Mouse (Mus musculus) heart, adult 9 months (tissue): ENCODE data around the gene Pcx.
"Not testable (repeated sequence)": the region's sequence is repeated elsewhere in the genome, so short reads cannot be mapped to it uniquely, and the experiment has no call there.

Source experiments
- DNase-seq, 2 experiments: peaks; one replicate each; pipeline ENCODE4 v3.0.0; 2022; ENCODE audit warnings: low spot score in 2 of 2

The Pcx gene

GRCm38 (mm10) chr19:4586783-4587182 lies 76.5 kb downstream of the Pcx start:
- DNase-seq = not testable (repeated sequence)

GRCm38 (mm10) chr19:4587426-4587825 lies 77.2 kb downstream of the Pcx start:
- DNase-seq = no peak

- no peak for DNase-seq
These were observed 78.2 kb downstream of the Pcx start for GRCm38 (mm10) chr19:4588430-4588829.

- DNase-seq = no peak
These were observed 78.8 kb downstream of the Pcx start for GRCm38 (mm10) chr19:4589081-4589480.

- DNase-seq = no peak
These were observed 79.8 kb downstream of the Pcx start for GRCm38 (mm10) chr19:4590025-4590424.

GRCm38 (mm10) chr19:4593792-4594522 lies 83.7 kb downstream of the Pcx start:
- DNase-seq = no peak

- no peak for DNase-seq
These were observed 85.8 kb downstream of the Pcx start for GRCm38 (mm10) chr19:4596071-4596470.

GRCm38 (mm10) chr19:4602459-4602858 lies 92.2 kb downstream of the Pcx start:
- DNase-seq = no peak

GRCm38 (mm10) chr19:4603801-4604723 lies 93.8 kb downstream of the Pcx start:
- no peak for DNase-seq

GRCm38 (mm10) chr19:4605654-4606053 lies 95.4 kb downstream of the Pcx start:
- no peak for DNase-seq

GRCm38 (mm10) chr19:4607406-4607805 lies 97.1 kb downstream of the Pcx start:
- no peak for DNase-seq

GRCm38 (mm10) chr19:4608511-4608910 lies 98.2 kb downstream of the Pcx start:
- DNase-seq = no peak

- DNase-seq = peak; percentile 53 to 54
These were observed 99.8 kb downstream of the Pcx start for GRCm38 (mm10) chr19:4610109-4610508.

GRCm38 (mm10) chr19:4612181-4612961 lies 102.1 kb downstream of the Pcx start:
- no peak for DNase-seq

GRCm38 (mm10) chr19:4613464-4614304 lies 103.4 kb downstream of the Pcx start:
- no peak for DNase-seq

GRCm38 (mm10) chr19:4614305-4615150 lies 104.3 kb downstream of the Pcx start:
- DNase-seq = no peak

GRCm38 (mm10) chr19:4615151-4616093 lies 105.2 kb downstream of the Pcx start, which contains the start of gene Lrfn4:
TSS of gene Lrfn4 (minus strand) at chr19:4615667.
- peak; percentile 82 to 83 for DNase-seq

- no peak for DNase-seq
These were observed 106.3 kb downstream of the Pcx start for GRCm38 (mm10) chr19:4616546-4616945.

GRCm38 (mm10) chr19:4618183-4618582 lies 107.9 kb downstream of the Pcx start:
- no peak for DNase-seq
